Mouse (Mus musculus) hindbrain, embryonic 12.5 days (tissue): ENCODE measurements around the gene Itgb1bp1. TPM values are rescaled to one million over a fixed set of nuclear protein-coding genes. Genes with fewer than 3 reads are reported as not detected.

ENCODE experiments used
- ATAC-seq: fragments of 200-750 bp; cut with Nextera tagmentation; 2 replicates; pipeline ENCODE4 v1.8.0; 2017; ENCODE audit warnings: moderate TSS enrichment; ENCODE audit not compliant: low FRiP score
- H3K27ac ChIP-seq: fragments of 300-500 bp; sonication (generic); 2 replicates; pipeline ENCODE4 v1.5.1; 2016; ENCODE audit warnings: mild to moderate bottlenecking
- H3K27me3 ChIP-seq: fragments of 300-500 bp; sonication (generic); 2 replicates; pipeline ENCODE4 v1.6.1; 2016; ENCODE audit warnings: mild to moderate bottlenecking
- H3K36me3 ChIP-seq: fragments of 300-500 bp; sonication (generic); 2 replicates; pipeline ENCODE4 v1.6.1; 2016; ENCODE audit warnings: mild to moderate bottlenecking
- H3K4me1 ChIP-seq: fragments of 300-500 bp; sonication (generic); 2 replicates; pipeline ENCODE4 v1.6.1; 2016
- H3K4me2 ChIP-seq: fragments of 300-500 bp; sonication (generic); replicated peaks from 2 replicates; pipeline ENCODE4 v1.6.1; 2016; ENCODE audit warnings: mild to moderate bottlenecking
- H3K4me3 ChIP-seq: fragments of 300-500 bp; sonication (generic); 2 replicates; pipeline ENCODE4 v1.5.1; 2016; ENCODE audit warnings: mild to moderate bottlenecking
- H3K9ac ChIP-seq: fragments of 300-500 bp; sonication (generic); 2 replicates; pipeline ENCODE4 v1.6.1; 2016; ENCODE audit warnings: mild to moderate bottlenecking, moderate library complexity
- H3K9me3 ChIP-seq: fragments of 300-500 bp; sonication (generic); replicated peaks from 2 replicates; pipeline ENCODE4 v1.6.1; 2016; ENCODE audit warnings: mild to moderate bottlenecking
- WGBS: fragments of 180-500 bp; shearing (Covaris S2); methylation state at CpG from one replicate; pipeline ENCODE4 v1.1.7; 2016; 5-methylcytosine and 5-hydroxymethylcytosine counted together
- polyA plus RNA-seq: library from polyadenylated mRNA; unstranded; fragments of >200 nt; fragmentation: Nextera tagmentation; extraction: Ambion mirVana; gene quantifications from 2 replicates; pipeline ENCODE4 v1.2.1, GENCODE M21; 2016

Itgb1bp1 gene
- polyA plus RNA-seq, 1 experiment from 2014 or later: 39.6 TPM

- Histone ChIP-seq H3K9ac (no peak overlapping the region), H3K4me3 (no peak overlapping the region), H3K4me2 (no peak overlapping the region), H3K4me1 (no peaks in the 10 kb centered on the region), H3K36me3 (peaks cover 86% of the 10 kb centered on the region), H3K27ac (no peak overlapping the region), H3K27me3 (no peaks in the 10 kb centered on the region), H3K9me3 (no peaks in the 10 kb centered on the region)
- 93% methylated on average over 3 of the region's 3 CpGs for WGBS
- no peak for ATAC-seq
These were observed 21.1 kb downstream of the Itgb1bp1 start for GRCm38 (mm10) chr12:21264970-21265369.

GRCm38 (mm10) chr12:21264241-21264640 is 21.8 kb downstream of the Itgb1bp1 start:
- Histone ChIP-seq H3K27ac (no peak overlapping the region), H3K4me1 (no peaks in the 10 kb centered on the region), H3K4me2 (no peak overlapping the region), H3K36me3 (peaks cover 87% of the 10 kb centered on the region), H3K27me3 (no peaks in the 10 kb centered on the region), H3K9me3 (no peaks in the 10 kb centered on the region), H3K9ac (no peak overlapping the region), H3K4me3 (no peak overlapping the region)
- 83% methylated on average over 5 of the region's 5 CpGs for WGBS
- ATAC-seq: no peak

GRCm38 (mm10) chr12:21263256-21263655 is 22.8 kb downstream of the Itgb1bp1 start:
- H3K4me3 ChIP-seq: no peak overlapping the region
- H3K36me3 ChIP-seq: peaks cover 86% of the 10 kb centered on the region

GRCm38 (mm10) chr12:21261521-21261920 is 24.6 kb downstream of the Itgb1bp1 start:
- 87% methylated on average over 4 of the region's 4 CpGs for WGBS
- Histone ChIP-seq H3K9me3 (no peaks in the 10 kb centered on the region), H3K9ac (no peak overlapping the region), H3K4me3 (no peak overlapping the region), H3K27ac (no peak overlapping the region), H3K27me3 (no peaks in the 10 kb centered on the region), H3K4me2 (no peak overlapping the region), H3K4me1 (no peaks in the 10 kb centered on the region), H3K36me3 (peaks cover 88% of the 10 kb centered on the region)
- no peak for ATAC-seq

More at GRCm38 (mm10) chr12:21263256-21263655, 22.8 kb downstream of the Itgb1bp1 start:
- Histone ChIP-seq H3K9ac (no peak overlapping the region), H3K4me2 (no peak overlapping the region), H3K27me3 (no peaks in the 10 kb centered on the region), H3K27ac (no peak overlapping the region), H3K4me1 (no peaks in the 10 kb centered on the region), H3K9me3 (no peaks in the 10 kb centered on the region)
- ATAC-seq: no peak
- 97% methylated on average over 5 of the region's 5 CpGs for WGBS

- ATAC-seq: no peak
- Histone ChIP-seq H3K4me3 (no peak overlapping the region), H3K9me3 (no peaks in the 10 kb centered on the region), H3K36me3 (peaks cover 87% of the 10 kb centered on the region), H3K9ac (no peak overlapping the region), H3K27ac (no peak overlapping the region), H3K4me2 (no peak overlapping the region), H3K27me3 (no peaks in the 10 kb centered on the region), H3K4me1 (no peaks in the 10 kb centered on the region)
- 91% methylated on average over 6 of the region's 6 CpGs for WGBS
These were observed 25.4 kb downstream of the Itgb1bp1 start for GRCm38 (mm10) chr12:21260494-21261256.

GRCm38 (mm10) chr12:21247711-21248392 is 38.2 kb downstream of the Itgb1bp1 start:
- no peak for ATAC-seq
- 79% methylated on average over 7 of the region's 7 CpGs for WGBS
- H3K36me3 ChIP-seq: peaks cover 91% of the 10 kb centered on the region

GRCm38 (mm10) chr12:21244375-21244960 is 41.6 kb downstream of the Itgb1bp1 start:
- no peak overlapping the region for H3K27ac ChIP-seq
- ATAC-seq: no peak
- H3K4me1 ChIP-seq: no peaks in the 10 kb centered on the region
- H3K4me2 ChIP-seq: no peak overlapping the region
- no peak overlapping the region for H3K4me3 ChIP-seq
- no peaks in the 10 kb centered on the region for H3K9me3 ChIP-seq
- peaks cover 81% of the 10 kb centered on the region for H3K36me3 ChIP-seq
- H3K9ac ChIP-seq: no peak overlapping the region
- no peaks in the 10 kb centered on the region for H3K27me3 ChIP-seq
- 92% methylated on average over 11 of the region's 11 CpGs for WGBS

More at GRCm38 (mm10) chr12:21247711-21248392, 38.2 kb downstream of the Itgb1bp1 start:
- Histone ChIP-seq H3K4me1 (no peaks in the 10 kb centered on the region), H3K9ac (no peak overlapping the region), H3K27ac (no peak overlapping the region), H3K4me3 (no peak overlapping the region), H3K4me2 (no peak overlapping the region), H3K27me3 (no peaks in the 10 kb centered on the region), H3K9me3 (no peaks in the 10 kb centered on the region)

- Histone ChIP-seq H3K9me3 (no peaks in the 10 kb centered on the region), H3K27me3 (no peaks in the 10 kb centered on the region), H3K27ac (no peak overlapping the region), H3K36me3 (peaks cover 83% of the 10 kb centered on the region), H3K4me2 (no peak overlapping the region), H3K9ac (no peak overlapping the region), H3K4me3 (no peak overlapping the region), H3K4me1 (no peaks in the 10 kb centered on the region)
- 69% methylated on average over 3 of the region's 3 CpGs for WGBS
- ATAC-seq: no peak
These were observed 44.1 kb downstream of the Itgb1bp1 start for GRCm38 (mm10) chr12:21241965-21242364.

GRCm38 (mm10) chr12:21234560-21234959 is 51.5 kb downstream of the Itgb1bp1 start:
- Histone ChIP-seq H3K4me3 (no peak overlapping the region), H3K9ac (no peak overlapping the region), H3K27me3 (no peaks in the 10 kb centered on the region), H3K27ac (no peak overlapping the region), H3K36me3 (peaks cover 76% of the 10 kb centered on the region), H3K4me1 (no peaks in the 10 kb centered on the region), H3K9me3 (no peaks in the 10 kb centered on the region), H3K4me2 (no peak overlapping the region)
- WGBS: 83% methylated on average over 2 of the region's 2 CpGs
- no peak for ATAC-seq

GRCm38 (mm10) chr12:21233727-21234126 is 52.4 kb downstream of the Itgb1bp1 start:
- WGBS: 87% methylated on average over 7 of the region's 7 CpGs
- Histone ChIP-seq H3K36me3 (peaks cover 76% of the 10 kb centered on the region), H3K27me3 (no peaks in the 10 kb centered on the region), H3K4me1 (no peaks in the 10 kb centered on the region), H3K4me2 (no peak overlapping the region), H3K27ac (no peak overlapping the region), H3K9ac (no peak overlapping the region), H3K9me3 (no peaks in the 10 kb centered on the region), H3K4me3 (no peak overlapping the region)
- ATAC-seq: no peak

- Histone ChIP-seq H3K27me3 (no peaks in the 10 kb centered on the region), H3K27ac (peak overlapping the region; percentile 6; the same call in 1 of the 2 replicates), H3K36me3 (peaks cover 42% of the 10 kb centered on the region), H3K9me3 (no peaks in the 10 kb centered on the region), H3K4me1 (peaks cover 4% of the 10 kb centered on the region), H3K4me2 (no peak overlapping the region), H3K4me3 (no peak overlapping the region), H3K9ac (no peak overlapping the region)
- WGBS: 70% methylated on average over 17 of the region's 17 CpGs
- ATAC-seq: 0 out of 2 replicates have a peak, but pooled peaks have one; percentile 3
These were observed 56.8 kb downstream of the Itgb1bp1 start for GRCm38 (mm10) chr12:21229076-21229918.

- peaks cover 4% of the 10 kb centered on the region for H3K4me1 ChIP-seq
- WGBS: 92% methylated on average over 4 of the region's 4 CpGs
- H3K27me3 ChIP-seq: no peaks in the 10 kb centered on the region
- no peak overlapping the region for H3K9ac ChIP-seq
- H3K4me2 ChIP-seq: no peak overlapping the region
- no peak overlapping the region for H3K4me3 ChIP-seq
- ATAC-seq: no peak
- H3K9me3 ChIP-seq: no peaks in the 10 kb centered on the region
- no peak overlapping the region for H3K27ac ChIP-seq
- peaks cover 47% of the 10 kb centered on the region for H3K36me3 ChIP-seq
These were observed 57.4 kb downstream of the Itgb1bp1 start for GRCm38 (mm10) chr12:21228650-21229049.
